Comparison of ENCODE assay signal across 8 mouse cellular contexts in genomic region chr9:82974187-82974861, GRCm38 (mm10). TPM values are rescaled to one million over a fixed set of nuclear protein-coding genes. Genes with fewer than 3 reads are reported as not detected.
DNase-seq lines count a peak whose midpoint lies in the region; ATAC-seq and TF ChIP-seq lines count a peak whose summit lies in the region.

No protein-coding gene starts in this region.

- H3K4me2 ChIP-seq in embryonic facial prominence, embryonic 14.5 days (ENCODE audit: low read depth, low read length), result peak overlapping the region; percentile 67
- peak overlapping the region; percentile 67 for H3K4me2 ChIP-seq in limb, embryonic 14.5 days (replicated peaks; ENCODE audit: low read depth, low read length, severe bottlenecking)
- peak overlapping the region; percentile 82 for H3K4me2 ChIP-seq in midbrain, embryonic 16.5 days (ENCODE audit: low read length)

- H3K27me3 ChIP-seq in embryonic facial prominence, embryonic 14.5 days (replicated peaks; ENCODE audit: control insufficient read depth, insufficient read depth, low read length), result no peaks in the 10 kb centered on the region
- H3K27me3 ChIP-seq in limb, embryonic 14.5 days (ENCODE audit: control insufficient read depth, insufficient read depth, low read length), result no peaks in the 10 kb centered on the region
- no peaks in the 10 kb centered on the region for H3K27me3 ChIP-seq in midbrain, embryonic 16.5 days (ENCODE audit: control insufficient read depth, insufficient read depth, low read depth, low read length)
- H3K27me3 ChIP-seq in spleen, adult 2 months (ENCODE audit: control insufficient read depth, insufficient read depth, low read length), result no peaks in the 10 kb centered on the region

- 2% methylated on average over 74 of the region's 75 CpGs for WGBS in bone marrow, adult 2 months
- WGBS in embryonic facial prominence, embryonic 14.5 days, result under 1% methylated on average over 55 of the region's 75 CpGs
- WGBS in limb, embryonic 14.5 days, result under 1% methylated on average over 55 of the region's 75 CpGs
- WGBS in midbrain, embryonic 16.5 days, result under 1% methylated on average over 67 of the region's 75 CpGs
- whole genome bisulfite sequencing in spleen, adult 2 months, result 2% methylated on average over 67 of the region's 75 CpGs

- no peaks in the 10 kb centered on the region for H3K9me3 ChIP-seq in embryonic facial prominence, embryonic 14.5 days (ENCODE audit: control insufficient read depth, low read length)
- H3K9me3 ChIP-seq in limb, embryonic 14.5 days (ENCODE audit: control insufficient read depth, low read length), result no peaks in the 10 kb centered on the region
- no peaks in the 10 kb centered on the region for H3K9me3 ChIP-seq in midbrain, embryonic 16.5 days (replicated peaks; ENCODE audit: control insufficient read depth, low read length, poor library complexity, severe bottlenecking)

- no peak; the same call in 1 of the 2 replicates for TF ChIP-seq POLR2A in bone marrow, adult 2 months (IDR thresholded peaks at IDR 0.05; ENCODE audit: borderline replicate concordance, control insufficient read depth, low read depth, low read length)
- TF ChIP-seq POLR2A in limb, embryonic 14.5 days (IDR thresholded peaks at IDR 0.05; ENCODE audit: borderline replicate concordance, extremely low read depth, insufficient read depth, insufficient read length), result peak; percentile 61; the same call in 1 of the 2 replicates
- TF ChIP-seq POLR2A in spleen, adult 2 months (IDR thresholded peaks at IDR 0.05; ENCODE audit: low read depth, low read length), result no peak

- H3K36me3 ChIP-seq in embryonic facial prominence, embryonic 14.5 days (ENCODE audit: control insufficient read depth, insufficient read depth, low read length), result 0 out of 2 replicates have a peak, but pooled peaks cover 5% of the 10 kb centered on the region
- peaks cover 4% of the 10 kb centered on the region for H3K36me3 ChIP-seq in limb, embryonic 14.5 days (ENCODE audit: control insufficient read depth, insufficient read depth, low read length)
- no peaks in the 10 kb centered on the region for H3K36me3 ChIP-seq in midbrain, embryonic 16.5 days (ENCODE audit: control insufficient read depth, insufficient read depth, low read length)
- H3K36me3 ChIP-seq in spleen, adult 2 months (ENCODE audit: control insufficient read depth, insufficient read depth, low read length), result peaks cover 1% of the 10 kb centered on the region; the same call in 1 of the 2 replicates

- DNase-seq in A20 (ENCODE audit: low read depth, low spot score), result peak; percentile 91
- DNase-seq in embryonic facial prominence, embryonic 14.5 days (ENCODE audit: low spot score), result peak; percentile 96
- DNase-seq in heart, adult 8-10 months (ENCODE audit: low spot score), result peak; percentile 83
- peak; percentile 93 for DNase-seq in kidney, adult 9 months
- peak; percentile 93 for DNase-seq in limb, embryonic 14.5 days (ENCODE audit: low spot score)
- DNase-seq in spleen, adult 2 months (ENCODE audit: low read depth in 1 of 2, low spot score in 2 of 2), result peak; percentile 61 to 70

- peak overlapping the region; percentile 97 for H3K9ac ChIP-seq in embryonic facial prominence, embryonic 14.5 days (ENCODE audit: low read depth, low read length)
- peak overlapping the region; percentile 95 for H3K9ac ChIP-seq in limb, embryonic 14.5 days (ENCODE audit: low read depth, low read length, severe bottlenecking)
- H3K9ac ChIP-seq in midbrain, embryonic 16.5 days (ENCODE audit: low read depth, low read length), result peak overlapping the region; percentile 96

- no peak for TF ChIP-seq CTCF in bone marrow, adult 2 months (IDR thresholded peaks at IDR 0.05; ENCODE audit: control insufficient read depth, insufficient read depth, low read length)
- TF ChIP-seq CTCF in spleen, adult 2 months (IDR thresholded peaks at IDR 0.05; ENCODE audit: extremely low read depth, insufficient read depth, insufficient read length, insufficient replicate concordance), result no peak

- H3K27ac ChIP-seq in bone marrow, adult 2 months (ENCODE audit: control insufficient read depth, insufficient read depth, low read depth, low read length, poor library complexity), result peak overlapping the region; percentile 100
- peak overlapping the region; percentile 98 for H3K27ac ChIP-seq in embryonic facial prominence, embryonic 14.5 days (replicated peaks; ENCODE audit: low read depth, low read length)
- peak overlapping the region; percentile 100 for H3K27ac ChIP-seq in limb, embryonic 14.5 days (replicated peaks; ENCODE audit: low read depth, low read length)
- peak overlapping the region; percentile 100 for H3K27ac ChIP-seq in midbrain, embryonic 16.5 days (ENCODE audit: low read length)
- peak overlapping the region; percentile 99 for H3K27ac ChIP-seq in spleen, adult 2 months (ENCODE audit: insufficient read depth, low read length)

- H3K4me3 ChIP-seq in bone marrow, adult 2 months (replicated peaks; ENCODE audit: control insufficient read depth, low read depth, low read length), result peak overlapping the region; percentile 100
- H3K4me3 ChIP-seq in embryonic facial prominence, embryonic 14.5 days (ENCODE audit: low read depth, low read length), result peak overlapping the region; percentile 90
- peak overlapping the region; percentile 95 for H3K4me3 ChIP-seq in limb, embryonic 14.5 days (replicated peaks; ENCODE audit: low read length)
- H3K4me3 ChIP-seq in midbrain, embryonic 16.5 days (ENCODE audit: low read depth, low read length), result peak overlapping the region; percentile 82
- H3K4me3 ChIP-seq in spleen, adult 2 months (ENCODE audit: extremely low read depth, insufficient read depth, insufficient read length), result peak overlapping the region; percentile 72

- peak; percentile 85 for ATAC-seq in embryonic facial prominence, embryonic 14.5 days (ENCODE audit: low read depth)
- ATAC-seq in limb, embryonic 14.5 days (ENCODE audit: low FRiP score, low read depth), result peak; percentile 74
- ATAC-seq in midbrain, embryonic 16.5 days, result peak; percentile 84

- H3K4me1 ChIP-seq in bone marrow, adult 2 months (ENCODE audit: control insufficient read depth, insufficient read depth, low read length), result no peaks in the 10 kb centered on the region
- peaks cover 14% of the 10 kb centered on the region for H3K4me1 ChIP-seq in embryonic facial prominence, embryonic 14.5 days (ENCODE audit: control insufficient read depth, insufficient read depth, low read length)
- H3K4me1 ChIP-seq in limb, embryonic 14.5 days (ENCODE audit: control insufficient read depth, insufficient read depth, low read length), result peaks cover 7% of the 10 kb centered on the region
- peaks cover 26% of the 10 kb centered on the region for H3K4me1 ChIP-seq in midbrain, embryonic 16.5 days (ENCODE audit: control insufficient read depth, insufficient read depth, low read length)
- 0 out of 2 replicates have a peak, but pooled peaks cover 4% of the 10 kb centered on the region for H3K4me1 ChIP-seq in spleen, adult 2 months (ENCODE audit: control insufficient read depth, insufficient read depth, insufficient read length)

RNA-seq across cellular contexts. Expression of gene Phip, which starts 1.0 kb away (rescaled TPM):
- polyA plus RNA-seq in bone marrow, adult 2 months (2011; ENCODE audit: insufficient read depth, insufficient read length, low replicate concordance, missing spikeins), result 13.8 and 25.3 TPM in 2 replicates
- polyA plus RNA-seq in embryonic facial prominence, embryonic 14.5 days (2014; fragmentation: Nextera tagmentation; extraction: Ambion mirVana), result 72.8 and 81.4 TPM in 2 replicates
- 10 to 100 TPM; 25.5 to 32.2 (median 30.5) TPM for total RNA-seq in heart, adult 8-10 months (2022)
- polyA plus RNA-seq in limb, embryonic 14.5 days (2012; rRNA removed), result 16.3 and 16.9 TPM in 2 replicates
- 84.1 and 94.7 TPM in 2 replicates for polyA plus RNA-seq in limb, embryonic 14.5 days (2014; fragmentation: Nextera tagmentation; extraction: Ambion mirVana)
- polyA plus RNA-seq in midbrain, embryonic 16.5 days (2015; fragmentation: Nextera tagmentation; extraction: Ambion mirVana), result 91.2 and 116 TPM in 2 replicates
- polyA plus RNA-seq in spleen, adult 2 months (2012; rRNA removed), result 4.0 and 4.7 TPM in 2 replicates

Comparison
In these comparisons a context has a peak if more than half of its experiments do, and no peak if none do; other contexts are left out.
1. Peak in every context shown above with its lines: DNase-seq, ATAC-seq, H3K4me3 ChIP-seq and H3K27ac ChIP-seq.